In genomic region chr7:73535861-73536200, GRCm38 (mm10) we compare ENCODE assay signal across 10 mouse cellular contexts. TPM values are rescaled to one million over a fixed set of nuclear protein-coding genes. Genes with fewer than 3 reads are reported as not detected.
DNase-seq lines count a peak whose midpoint lies in the region; ATAC-seq and TF ChIP-seq lines count a peak whose summit lies in the region.
"Had no signal": no experiment of that assay in that cellular context is flagged by ENCODE, and none has a peak within 500 bp of the region (broad histone marks: within the 10 kb centered on the region; RNA-seq: fewer than 3 reads in every experiment).

No protein-coding gene starts in this region.

- no peaks in the 10 kb centered on the region for H3K27me3 ChIP-seq in heart, adult 2 months (ENCODE audit: control insufficient read depth, insufficient read depth, low read length)
- no peaks in the 10 kb centered on the region for H3K27me3 ChIP-seq in lung, embryonic 15.5 days
- no peaks in the 10 kb centered on the region for H3K27me3 ChIP-seq in heart, embryonic 16.5 days (ENCODE audit: control insufficient read depth, insufficient read depth, low read length)

- peaks cover 8% of the 10 kb centered on the region for H3K79me2 ChIP-seq in heart, adult 2 months (replicated peaks; ENCODE audit: control insufficient read depth, insufficient read depth, low read length)
- peaks cover 97% of the 10 kb centered on the region for H3K79me2 ChIP-seq in macrophage (ENCODE audit: inconsistent target)

- TF ChIP-seq POLR2A in heart, adult 2 months (IDR thresholded peaks at IDR 0.05; ENCODE audit: insufficient read depth, low read depth, low read length) = no peak

- H3K4me1 ChIP-seq in heart, adult 2 months (ENCODE audit: control insufficient read depth, insufficient read depth, low read length) = peaks cover 19% of the 10 kb centered on the region
- H3K4me1 ChIP-seq in lung, embryonic 15.5 days = peaks cover 55% of the 10 kb centered on the region
- H3K4me1 ChIP-seq in heart, embryonic 16.5 days (ENCODE audit: control insufficient read depth, insufficient read depth, low read length) = peaks cover 48% of the 10 kb centered on the region

- WGBS in heart, adult 2 months = 17% methylated on average over 4 of the region's 4 CpGs
- WGBS in lung, embryonic 15.5 days = 46% methylated on average over 4 of the region's 4 CpGs
- WGBS in heart, embryonic 16.5 days = 51% methylated on average over 4 of the region's 4 CpGs
- 88% methylated on average over 4 of the region's 4 CpGs for WGBS in macrophage (ENCODE audit: missing documents)

- peaks cover 55% of the 10 kb centered on the region for H3K36me3 ChIP-seq in heart, adult 2 months (ENCODE audit: control insufficient read depth, insufficient read depth, low read length)
- H3K36me3 ChIP-seq in lung, embryonic 15.5 days = no peaks in the 10 kb centered on the region
- H3K36me3 ChIP-seq in heart, embryonic 16.5 days (ENCODE audit: control insufficient read depth, insufficient read depth) = peaks cover 2% of the 10 kb centered on the region; the same call in 1 of the 2 replicates
- no peaks in the 10 kb centered on the region for H3K36me3 ChIP-seq in macrophage (ENCODE audit: inconsistent target)

- H3K27ac ChIP-seq in heart, adult 2 months = peak overlapping the region; percentile 80
- peak overlapping the region; percentile 67 for H3K27ac ChIP-seq in lung, embryonic 15.5 days
- peak overlapping the region; percentile 70 for H3K27ac ChIP-seq in heart, embryonic 16.5 days (ENCODE audit: low read length)
- 0 out of 2 replicates have a peak overlapping the region, but pooled peaks have one; percentile 85 for H3K27ac ChIP-seq in macrophage

- no peak for DNase-seq in heart, adult 2 months
- no peak for DNase-seq in heart, postnatal 10 days
- no peak for DNase-seq in lung, adult 18-20 months
- DNase-seq in left cerebral cortex, adult 8-10 months (ENCODE audit: low spot score in 2 of 2) = no peak
- DNase-seq in left cerebral cortex, postnatal 10 days (ENCODE audit: extremely low spot score in 1 of 2, low spot score in 2 of 2) = no peak
- DNase-seq: cerebellum, postnatal 10 days; right cerebral cortex, postnatal 25 days had no signal

- TF ChIP-seq EP300 in heart, adult 2 months (IDR thresholded peaks at IDR 0.05; ENCODE audit: insufficient read depth, low read depth, low read length) = no peak

- H3K4me2 ChIP-seq in lung, embryonic 15.5 days = peak overlapping the region; percentile 12
- peak overlapping the region; percentile 20; the same call in 1 of the 2 replicates for H3K4me2 ChIP-seq in heart, embryonic 16.5 days (ENCODE audit: low read depth, low read length)

- 0 out of 2 replicates have a peak overlapping the region, but pooled peaks have one; percentile 17 for H3K9ac ChIP-seq in heart, adult 2 months (ENCODE audit: low read depth, low read length)
- H3K9ac ChIP-seq in lung, embryonic 15.5 days = 0 out of 2 replicates have a peak overlapping the region, but pooled peaks have one; percentile 27
- no peak overlapping the region for H3K9ac ChIP-seq in heart, embryonic 16.5 days (ENCODE audit: low read length)

- intact Hi-C loops in heart, adult 2 months (cut with DNase I) = loop anchor here (10.0 kb wide), 1 partner anchor 209 kb away; the partner anchor contains the start of gene Fam174b
- intact Hi-C loops in heart, postnatal 10 days (cut with DNase I) = no loop called here
- intact Hi-C loops in left cerebral cortex, postnatal 10 days (cut with DNase I) = no loop called here

- no peak for ATAC-seq in lung, embryonic 15.5 days (ENCODE audit: borderline replicate concordance, extremely low read depth, low FRiP score, low TSS enrichment)
- ATAC-seq in heart, embryonic 16.5 days (replicated peaks; ENCODE audit: extremely low read depth, insufficient read depth, low FRiP score) = no peak

- H3K4me3 ChIP-seq in heart, adult 2 months = no peak overlapping the region; the same call in 1 of the 2 replicates
- no peak overlapping the region for H3K4me3 ChIP-seq in lung, embryonic 15.5 days
- no peak overlapping the region for H3K4me3 ChIP-seq in heart, embryonic 16.5 days (ENCODE audit: low read length)
- no peak overlapping the region for H3K4me3 ChIP-seq in macrophage (ENCODE audit: inconsistent target)

- no peak for TF ChIP-seq CTCF in heart, adult 2 months (IDR thresholded peaks at IDR 0.05)

- H3K9me3 ChIP-seq in lung, embryonic 15.5 days = no peaks in the 10 kb centered on the region
- H3K9me3 ChIP-seq in heart, embryonic 16.5 days (replicated peaks; ENCODE audit: control insufficient read depth, low read length) = no peaks in the 10 kb centered on the region

RNA-seq across cellular contexts. Expression of gene Chd2, which starts 5.8 kb away (rescaled TPM):
- 10 to 100 TPM; 38.1 to 43.3 TPM for total RNA-seq in heart, adult 2 months (2021)
- polyA plus RNA-seq in heart, adult 2 months (2012; rRNA removed) = 32.9 and 38.0 TPM in 2 replicates
- total RNA-seq in heart, postnatal 10 days (2021) = 10 to 100 TPM; 62.3 to 63.3 TPM
- polyA plus RNA-seq in lung, embryonic 15.5 days (2015; fragmentation: Nextera tagmentation; extraction: Ambion mirVana) = 48.8 and 59.0 TPM in 2 replicates
- polyA plus RNA-seq in heart, embryonic 16.5 days (2015; fragmentation: Nextera tagmentation; extraction: Ambion mirVana) = 33.1 and 36.5 TPM in 2 replicates
- total RNA-seq in macrophage (2018; cell fraction: chromatin; rRNA removed) = 100 to 1,000 TPM; 403 to 732 (median 510) TPM
- 10 to 100 TPM; 21.1 to 41.7 (median 26.6) TPM for total RNA-seq in macrophage (2018; cell fraction: cytosol; rRNA removed)
- total RNA-seq in macrophage (2018; cell fraction: nucleus; rRNA removed) = 100 to 1,000 TPM; 110 to 331 (median 224) TPM
- 11.4 to 34.5 TPM (median 15.8 TPM) in 3 replicates for polyA plus RNA-seq in macrophage (2018)
- 10 to 100 TPM; 45.2 to 57.4 (median 48.6) TPM for total RNA-seq in left cerebral cortex, adult 8-10 months (2022)
- 10 to 100 TPM; 42.9 to 52.4 TPM for total RNA-seq in left cerebral cortex, postnatal 10 days (2021)
